Mouse (Mus musculus): ENCODE results near the gene Tmem104.

The Tmem104 gene

GRCm38 (mm10) chr11:115264136-115264861, 77.0 kb downstream of the Tmem104 start:
- DNase-seq (ENCODE audit: low spot score in 2 of 2): no peak

DNA sequence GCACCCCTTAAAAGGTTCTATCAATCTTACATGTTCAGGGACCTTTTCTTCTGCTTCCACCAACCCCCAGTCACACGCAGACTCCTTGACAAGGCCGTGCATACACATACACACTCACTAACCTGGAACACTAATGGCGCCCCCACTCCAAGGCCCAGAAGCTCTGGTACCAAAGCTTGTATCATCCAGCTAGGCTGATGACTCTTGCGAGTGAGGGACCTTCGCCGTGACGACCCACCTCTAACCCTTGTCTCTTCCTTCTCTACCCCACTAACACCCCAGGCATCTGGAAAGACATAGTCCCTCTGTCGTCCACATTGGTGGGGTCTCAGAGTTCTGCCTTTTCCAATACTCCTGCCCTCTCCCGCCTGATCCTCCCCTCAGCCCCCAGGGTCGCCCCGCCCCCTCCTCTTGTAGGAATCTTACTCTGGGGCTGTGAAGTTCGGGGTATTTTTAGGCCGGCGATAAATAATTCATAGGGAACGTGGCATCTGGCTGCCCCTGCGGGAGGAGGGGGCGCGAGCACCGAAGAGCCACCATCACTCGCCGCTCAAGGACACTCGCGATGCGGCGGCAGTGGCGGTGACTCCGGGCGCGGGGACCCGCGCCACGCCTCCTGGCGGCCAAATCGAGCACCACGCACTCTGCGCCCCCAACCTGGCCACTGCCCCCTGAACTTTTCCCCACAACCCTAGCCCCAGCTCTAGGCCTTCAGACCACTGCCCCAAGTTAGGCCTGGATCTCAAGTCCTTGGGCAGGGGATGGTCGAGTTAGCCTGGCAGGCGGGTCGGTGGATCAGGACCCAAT, 77.8 kb downstream of the Tmem104 start:
- no peak for DNase-seq (ENCODE audit: low spot score in 2 of 2)

DNA sequence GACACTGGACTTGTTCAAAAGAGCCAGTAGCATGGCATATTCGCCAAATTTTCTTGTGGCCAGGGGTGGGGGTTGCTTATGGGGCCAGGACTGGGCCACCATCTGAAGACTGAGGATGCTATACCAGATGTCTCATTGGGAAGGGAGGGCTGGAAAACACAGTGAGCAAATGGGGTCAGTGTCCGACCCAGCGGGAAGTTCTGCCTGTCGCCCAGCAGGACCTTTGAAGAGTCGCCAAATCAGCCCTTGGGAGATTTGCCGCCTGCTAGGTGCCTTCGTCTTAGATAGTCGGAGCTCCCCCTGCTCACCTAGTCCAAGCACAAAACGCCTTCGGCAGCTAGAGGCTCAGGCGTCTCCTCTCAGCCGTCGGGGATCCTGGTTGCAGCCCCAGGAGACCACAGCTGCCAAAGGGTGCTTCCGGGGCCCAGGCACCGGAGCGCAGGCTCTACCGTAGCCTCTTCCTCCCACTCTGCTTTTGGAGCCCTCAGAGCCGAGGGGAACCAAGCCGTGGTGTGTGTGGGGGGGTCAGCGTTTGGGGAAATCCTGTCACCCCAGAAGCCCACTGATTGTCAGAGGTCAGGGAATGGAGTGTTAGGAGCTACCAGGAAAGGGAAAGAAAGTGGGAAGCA, 78.6 kb downstream of the Tmem104 start:
- no peak for DNase-seq (ENCODE audit: low spot score in 2 of 2)

DNA sequence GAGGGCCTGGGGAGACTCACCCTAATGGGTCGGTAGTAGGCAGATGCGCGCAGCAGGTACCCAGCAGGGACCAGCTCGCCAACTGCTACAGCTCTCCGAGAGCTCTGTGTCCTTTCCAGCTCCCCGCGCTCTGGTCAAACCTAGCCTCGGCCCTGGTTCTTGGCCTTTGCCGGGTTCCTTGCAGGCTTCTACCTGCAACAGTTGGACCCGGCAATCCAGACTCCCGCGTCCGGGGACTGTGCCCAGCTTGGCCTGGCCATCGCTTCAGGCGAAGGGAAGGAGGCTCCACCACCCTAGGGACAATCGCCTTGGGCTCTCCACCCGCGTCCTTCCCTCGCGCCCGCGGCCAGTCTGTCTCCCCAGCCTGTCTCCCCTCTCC, 79.1 kb downstream of the Tmem104 start:
- DNase-seq (ENCODE audit: low spot score in 2 of 2): no peak

DNA sequence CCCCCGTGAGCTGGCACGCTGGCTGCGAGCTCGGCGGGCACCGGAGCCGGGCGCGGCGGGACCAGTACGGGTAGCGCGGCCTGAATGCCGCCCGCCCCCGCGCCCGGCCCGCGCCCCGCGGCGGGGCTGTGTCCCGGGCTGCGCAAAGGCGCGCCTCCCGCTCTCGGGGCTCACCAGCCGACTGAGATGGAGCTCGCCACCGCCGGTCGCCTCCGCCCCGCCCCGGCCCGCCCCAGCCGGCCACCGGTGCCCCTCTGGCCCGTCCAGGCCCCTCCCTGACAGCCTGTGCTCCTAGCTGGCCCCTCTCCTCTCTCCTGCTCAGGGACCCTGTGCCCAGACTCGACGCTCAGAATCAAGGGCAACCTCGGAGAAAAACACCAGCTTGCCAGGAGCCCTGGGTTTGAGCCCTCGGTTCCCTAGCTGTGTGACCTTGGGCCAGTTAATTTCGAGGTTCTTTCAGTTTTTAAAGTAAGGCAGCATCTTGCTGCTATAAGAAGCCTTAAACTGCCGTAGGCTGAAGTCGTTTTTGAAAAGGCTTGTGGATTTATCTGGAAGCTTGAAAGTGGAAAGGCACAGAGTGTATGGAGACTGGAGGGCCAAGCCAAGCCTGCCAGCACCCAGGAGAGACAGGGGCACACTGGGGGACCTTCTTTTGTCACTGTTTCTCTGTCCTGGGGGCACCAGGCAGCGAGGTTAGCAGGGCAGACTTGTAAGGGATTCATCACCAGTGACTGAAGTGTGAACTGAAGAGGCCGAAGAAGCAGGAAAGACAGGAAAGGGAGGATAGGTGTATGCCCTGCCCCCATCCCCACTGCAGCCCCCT, 80.0 kb downstream of the Tmem104 start, which contains the start of gene Grin2c:
TSS of gene Grin2c (minus strand) at position 183 of the 823 bp plus-strand sequence.
- DNase-seq (ENCODE audit: low spot score in 2 of 2): no peak

DNA sequence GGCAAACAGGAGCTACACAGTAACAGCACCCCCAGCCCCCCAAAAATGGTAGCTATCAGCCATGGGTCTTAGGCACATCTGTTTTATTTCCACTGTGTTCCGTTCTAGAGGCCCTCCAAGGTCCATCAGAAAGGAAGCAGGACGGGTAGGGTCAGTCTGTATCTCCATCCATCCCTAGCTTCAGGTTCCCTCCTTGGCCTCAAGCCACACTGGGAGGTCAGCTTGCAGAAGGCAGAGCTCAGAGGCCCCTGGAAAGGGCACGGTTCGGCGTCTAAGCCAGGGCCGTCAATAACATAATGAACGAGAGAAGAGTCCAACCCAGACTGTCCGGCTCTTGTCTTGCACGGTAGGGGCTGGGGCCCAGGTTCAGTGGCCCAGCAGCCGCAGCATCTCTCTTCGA, 80.7 kb downstream of the Tmem104 start:
- no peak for DNase-seq (ENCODE audit: low spot score in 2 of 2)

GRCm38 (mm10) chr11:115269330-115270066, 82.2 kb downstream of the Tmem104 start:
- no peak for DNase-seq (ENCODE audit: low spot score in 2 of 2)

DNA sequence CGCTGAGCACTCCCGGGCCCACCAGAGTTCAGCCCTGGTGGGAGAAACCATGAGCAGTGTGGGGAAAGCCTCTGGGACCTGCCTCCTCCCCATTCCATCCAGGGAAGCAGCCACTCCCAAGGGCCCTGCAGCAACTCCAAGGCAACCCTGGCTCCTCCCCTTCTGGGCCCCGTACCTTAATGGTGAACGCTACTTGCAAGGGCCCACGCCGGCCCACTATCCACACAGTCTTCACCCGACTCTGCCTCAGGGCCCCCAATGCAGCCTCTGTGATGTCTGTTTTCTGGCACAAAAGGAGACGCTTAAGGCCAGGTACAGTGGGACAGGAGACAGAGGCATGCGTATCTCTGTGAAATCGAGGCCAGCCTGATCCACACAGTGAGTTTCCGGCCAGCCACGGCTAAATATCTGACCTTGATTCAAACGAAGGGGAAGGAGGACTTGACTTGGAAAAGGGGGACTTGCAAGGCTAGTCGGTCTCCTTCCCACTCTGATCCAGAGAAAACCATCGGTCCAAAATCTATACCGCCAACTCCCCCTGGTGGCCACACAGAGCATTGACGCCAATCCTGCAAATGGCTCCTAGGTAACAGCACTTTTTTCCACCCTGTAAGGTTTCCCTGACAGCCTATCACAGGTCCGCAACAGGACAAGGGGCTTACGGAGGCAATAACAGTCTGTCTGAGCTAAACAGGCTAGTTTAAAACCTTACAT, 83.0 kb downstream of the Tmem104 start:
- peak; percentile 71 to 81 for DNase-seq (ENCODE audit: low spot score in 2 of 2)

DNA sequence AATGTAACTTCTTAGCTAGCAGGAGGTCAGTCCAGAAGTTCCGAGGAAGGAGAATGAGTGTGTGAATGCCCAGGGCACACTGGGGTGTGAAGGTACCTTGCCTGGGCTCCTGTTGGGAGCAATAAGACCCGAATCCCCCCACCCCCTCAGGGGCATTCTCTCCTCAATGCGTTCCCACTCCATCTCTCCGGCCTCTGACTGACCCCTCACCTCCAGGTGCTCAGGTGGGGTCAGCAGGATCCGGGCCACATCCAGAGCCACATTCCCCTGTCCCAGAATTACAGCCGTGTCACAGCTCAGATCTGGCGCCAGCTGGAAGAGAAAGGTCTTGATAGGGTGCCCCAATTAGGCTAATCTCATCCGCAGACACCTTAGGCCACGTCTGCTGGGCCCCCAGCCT, 83.8 kb downstream of the Tmem104 start:
- DNase-seq (ENCODE audit: low spot score in 2 of 2): no peak

DNA sequence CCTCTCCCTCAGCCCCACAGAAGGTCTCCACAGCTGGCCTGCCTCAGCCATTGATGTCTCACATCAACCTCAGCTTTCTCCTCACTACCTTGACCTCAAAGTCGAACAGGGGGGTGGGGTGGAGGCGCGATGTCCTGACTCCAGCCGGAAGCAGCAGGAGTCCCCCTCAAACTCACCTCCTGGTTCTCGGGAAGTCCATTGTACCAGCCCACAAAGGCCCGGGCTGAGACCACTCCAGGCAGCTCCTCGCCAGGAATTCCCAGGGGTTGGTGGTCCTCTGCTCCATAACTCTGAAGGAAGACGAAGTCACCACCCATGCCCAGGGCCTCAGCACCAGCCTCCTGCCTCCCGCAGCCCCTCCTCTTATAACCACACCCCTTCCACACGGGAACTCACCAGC, 84.2 kb downstream of the Tmem104 start:
- DNase-seq (ENCODE audit: low spot score in 2 of 2): no peak

GRCm38 (mm10) chr11:115272894-115273498, 85.7 kb downstream of the Tmem104 start:
- no peak for DNase-seq (ENCODE audit: low spot score in 2 of 2)

DNA sequence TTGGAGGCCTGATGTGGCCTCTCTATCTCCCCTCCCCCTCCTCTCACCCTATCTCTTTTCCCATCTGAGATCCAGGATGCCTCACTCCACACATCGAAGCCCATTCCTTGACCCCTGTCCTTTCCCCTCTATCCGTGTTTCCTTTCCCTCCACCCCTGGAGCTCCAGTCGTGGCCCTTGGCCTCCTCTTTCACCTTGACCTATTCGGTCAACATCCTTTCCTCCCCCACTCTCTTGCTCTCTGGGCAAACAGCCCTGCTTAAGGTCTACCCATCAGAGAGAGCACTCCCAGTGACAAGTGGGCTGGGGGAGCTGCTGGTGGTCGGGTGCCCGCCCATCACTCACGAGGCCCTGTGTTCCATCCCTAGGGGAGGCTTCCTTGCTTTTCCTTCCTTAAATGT, 86.4 kb downstream of the Tmem104 start:
- no peak for DNase-seq (ENCODE audit: low spot score in 2 of 2)

GRCm38 (mm10) chr11:115274178-115274577, 86.9 kb downstream of the Tmem104 start:
- no peak for DNase-seq (ENCODE audit: low spot score in 2 of 2)

GRCm38 (mm10) chr11:115274771-115275170, 87.5 kb downstream of the Tmem104 start:
- no peak for DNase-seq (ENCODE audit: low spot score in 2 of 2)

GRCm38 (mm10) chr11:115275509-115275908, 88.2 kb downstream of the Tmem104 start:
- no peak for DNase-seq (ENCODE audit: low spot score in 2 of 2)

DNA sequence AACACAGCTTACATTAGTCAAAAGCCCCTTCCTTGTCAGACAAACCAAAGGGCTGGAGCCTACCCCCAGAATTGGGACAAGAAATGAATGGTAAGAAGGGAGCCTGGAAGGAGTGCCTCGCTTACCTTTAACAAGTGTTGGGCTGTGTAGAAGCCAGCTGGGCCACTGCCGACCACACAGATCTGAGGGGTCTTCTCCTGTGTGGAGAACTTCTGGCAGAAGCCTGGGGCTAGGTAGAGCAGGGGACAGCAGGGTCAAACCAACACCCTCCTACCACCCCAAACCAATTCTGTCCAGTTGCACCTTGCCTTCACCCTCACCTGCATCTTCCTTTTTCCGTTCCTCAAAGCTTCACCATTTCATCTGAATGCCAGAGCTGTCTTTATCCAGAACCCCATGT, 88.7 kb downstream of the Tmem104 start:
- no peak for DNase-seq (ENCODE audit: low spot score in 2 of 2)

GRCm38 (mm10) chr11:115276780-115277603, 89.7 kb downstream of the Tmem104 start, which contains the start of gene Fdxr:
Fdxr (minus strand) TSS chr11:115277050.
- peak; percentile 90 to 96 for DNase-seq (ENCODE audit: low spot score in 2 of 2)

- DNase-seq (ENCODE audit: low spot score in 2 of 2): no peak
Observed at GRCm38 (mm10) chr11:115277604-115277975, 90.3 kb downstream of the Tmem104 start.

- no peak for DNase-seq (ENCODE audit: low spot score in 2 of 2)
Observed at GRCm38 (mm10) chr11:115278176-115278575, 90.9 kb downstream of the Tmem104 start.
